Mouse (Mus musculus) midbrain, embryonic 13.5 days (tissue): ENCODE data around the gene App. TPM values are rescaled to one million over a fixed set of nuclear protein-coding genes. Genes with fewer than 3 reads are reported as not detected.

Experiments used
- ATAC-seq: fragments of 200-750 bp; cut with Nextera tagmentation; 2 replicates; pipeline ENCODE4 v1.8.0; 2017; ENCODE audit warnings: mild to moderate bottlenecking, moderate TSS enrichment, moderate library complexity
- H3K27ac ChIP-seq: fragments of 300-500 bp; sonication (generic); 2 replicates; pipeline ENCODE4 v1.5.1; 2015; ENCODE audit warnings: inconsistent platforms, mild to moderate bottlenecking, moderate library complexity
- H3K27me3 ChIP-seq: fragments of 300-500 bp; sonication (generic); 2 replicates; pipeline ENCODE4 v1.6.1; 2015; ENCODE audit warnings: mild to moderate bottlenecking, inconsistent platforms
- H3K36me3 ChIP-seq: fragments of 300-500 bp; sonication (generic); 2 replicates; pipeline ENCODE4 v1.6.1; 2015; ENCODE audit warnings: mild to moderate bottlenecking, inconsistent platforms
- H3K4me1 ChIP-seq: fragments of 300-500 bp; sonication (generic); replicated peaks from 2 replicates; pipeline ENCODE4 v1.6.1; 2015; ENCODE audit warnings: inconsistent platforms
- H3K4me2 ChIP-seq: fragments of 300-500 bp; sonication (generic); replicated peaks from 2 replicates; pipeline ENCODE4 v1.6.1; 2015; ENCODE audit warnings: moderate library complexity, mild to moderate bottlenecking, inconsistent platforms
- H3K4me3 ChIP-seq: fragments of 300-500 bp; sonication (generic); replicated peaks from 2 replicates; pipeline ENCODE4 v1.5.1; 2015; ENCODE audit warnings: mild to moderate bottlenecking, inconsistent platforms
- H3K9ac ChIP-seq: fragments of 300-500 bp; sonication (generic); replicated peaks from 2 replicates; pipeline ENCODE4 v1.6.1; 2015; ENCODE audit warnings: mild to moderate bottlenecking, inconsistent platforms
- H3K9me3 ChIP-seq: fragments of 300-500 bp; sonication (generic); 2 replicates; pipeline ENCODE4 v1.6.1; 2016; ENCODE audit warnings: mild to moderate bottlenecking, inconsistent platforms
- WGBS: fragments of 180-500 bp; shearing (Covaris S2); methylation state at CpG from one replicate; pipeline ENCODE4 v1.1.7; 2015; 5-methylcytosine and 5-hydroxymethylcytosine counted together
- polyA plus RNA-seq: library from polyadenylated mRNA; unstranded; fragments of >200 nt; fragmentation: Nextera tagmentation; extraction: Ambion mirVana; gene quantifications from 2 replicates; pipeline ENCODE4 v1.2.1, GENCODE M21; 2015

App gene
- polyA plus RNA-seq, 1 experiment from 2014 or later = 271 TPM

- Histone ChIP-seq H3K9ac (no peak overlapping the region), H3K4me3 (no peak overlapping the region), H3K4me2 (no peak overlapping the region), H3K27ac (no peak overlapping the region), H3K9me3 (no peaks in the 10 kb centered on the region), H3K27me3 (no peaks in the 10 kb centered on the region), H3K36me3 (no peaks in the 10 kb centered on the region), H3K4me1 (peaks cover 38% of the 10 kb centered on the region)
- ATAC-seq = no peak
- WGBS = 75% methylated on average over 9 of the region's 9 CpGs
Measured at GRCm38 (mm10) chr16:85148615-85149508, 24.7 kb downstream of the App start.

GRCm38 (mm10) chr16:85147440-85147839, 26.1 kb downstream of the App start:
- H3K4me2 ChIP-seq = no peak overlapping the region
- ATAC-seq = no peak

GRCm38 (mm10) chr16:85145771-85146178, 27.8 kb downstream of the App start:
- 24% methylated on average over 11 of the region's 11 CpGs for whole genome bisulfite sequencing
- Histone ChIP-seq H3K9ac (no peak overlapping the region), H3K27ac (no peak overlapping the region), H3K36me3 (no peaks in the 10 kb centered on the region), H3K4me1 (peaks cover 24% of the 10 kb centered on the region), H3K27me3 (no peaks in the 10 kb centered on the region), H3K4me2 (0 out of 2 replicates have a peak overlapping the region, but pooled peaks have one; percentile 11), H3K4me3 (no peak overlapping the region), H3K9me3 (no peaks in the 10 kb centered on the region)
- peak; percentile 55; the same call in 1 of the 2 replicates for ATAC-seq

More at GRCm38 (mm10) chr16:85147440-85147839, 26.1 kb downstream of the App start:
- WGBS = 89% methylated on average over 4 of the region's 4 CpGs
- no peaks in the 10 kb centered on the region for H3K9me3 ChIP-seq
- no peaks in the 10 kb centered on the region for H3K36me3 ChIP-seq
- H3K4me3 ChIP-seq = no peak overlapping the region
- no peak overlapping the region for H3K9ac ChIP-seq
- peaks cover 38% of the 10 kb centered on the region for H3K4me1 ChIP-seq
- no peak overlapping the region for H3K27ac ChIP-seq
- no peaks in the 10 kb centered on the region for H3K27me3 ChIP-seq

GRCm38 (mm10) chr16:85145369-85145768, 28.2 kb downstream of the App start:
- Histone ChIP-seq H3K9ac (no peak overlapping the region), H3K4me1 (peaks cover 22% of the 10 kb centered on the region), H3K9me3 (no peaks in the 10 kb centered on the region), H3K27ac (no peak overlapping the region), H3K27me3 (no peaks in the 10 kb centered on the region), H3K4me3 (no peak overlapping the region), H3K4me2 (peak overlapping the region; percentile 11; the same call in 1 of the 2 replicates), H3K36me3 (no peaks in the 10 kb centered on the region)
- peak; percentile 63 for ATAC-seq
- WGBS = 29% methylated on average over 11 of the region's 11 CpGs

- peaks cover 27% of the 10 kb centered on the region for H3K4me1 ChIP-seq
- no peak overlapping the region for H3K27ac ChIP-seq
- ATAC-seq = no peak
- WGBS = 64% methylated on average over 6 of the region's 6 CpGs
- H3K9me3 ChIP-seq = no peaks in the 10 kb centered on the region
- no peak overlapping the region for H3K4me2 ChIP-seq
- no peak overlapping the region for H3K9ac ChIP-seq
- H3K27me3 ChIP-seq = no peaks in the 10 kb centered on the region
- H3K4me3 ChIP-seq = no peak overlapping the region
- H3K36me3 ChIP-seq = no peaks in the 10 kb centered on the region
Measured at GRCm38 (mm10) chr16:85144401-85144800, 29.2 kb downstream of the App start.

GRCm38 (mm10) chr16:85143863-85144262, 29.7 kb downstream of the App start:
- Histone ChIP-seq H3K27me3 (no peaks in the 10 kb centered on the region), H3K9me3 (no peaks in the 10 kb centered on the region), H3K4me1 (peaks cover 29% of the 10 kb centered on the region), H3K9ac (no peak overlapping the region), H3K4me2 (no peak overlapping the region), H3K4me3 (no peak overlapping the region), H3K36me3 (no peaks in the 10 kb centered on the region), H3K27ac (no peak overlapping the region)
- ATAC-seq = no peak
- WGBS = 93% methylated on average over 3 of the region's 3 CpGs

GRCm38 (mm10) chr16:85143188-85143587, 30.4 kb downstream of the App start:
- WGBS = 77% methylated on average over 3 of the region's 3 CpGs
- Histone ChIP-seq H3K4me3 (no peak overlapping the region), H3K9ac (no peak overlapping the region)

GRCm38 (mm10) chr16:85141404-85141803, 32.2 kb downstream of the App start:
- 93% methylated on average over 4 of the region's 4 CpGs for WGBS
- H3K4me2 ChIP-seq = no peak overlapping the region
- no peaks in the 10 kb centered on the region for H3K36me3 ChIP-seq
- no peak for ATAC-seq
- no peaks in the 10 kb centered on the region for H3K27me3 ChIP-seq
- no peak overlapping the region for H3K27ac ChIP-seq
- no peak overlapping the region for H3K4me3 ChIP-seq
- H3K9ac ChIP-seq = no peak overlapping the region
- H3K4me1 ChIP-seq = peaks cover 26% of the 10 kb centered on the region
- H3K9me3 ChIP-seq = no peaks in the 10 kb centered on the region

More at GRCm38 (mm10) chr16:85143188-85143587, 30.4 kb downstream of the App start:
- no peaks in the 10 kb centered on the region for H3K27me3 ChIP-seq
- H3K27ac ChIP-seq = no peak overlapping the region
- H3K36me3 ChIP-seq = no peaks in the 10 kb centered on the region
- ATAC-seq = no peak
- H3K4me2 ChIP-seq = no peak overlapping the region
- H3K9me3 ChIP-seq = no peaks in the 10 kb centered on the region
- peaks cover 26% of the 10 kb centered on the region for H3K4me1 ChIP-seq

GRCm38 (mm10) chr16:85139178-85139604, 34.4 kb downstream of the App start:
- H3K4me3 ChIP-seq = no peak overlapping the region
- 0 out of 2 replicates have a peak overlapping the region, but pooled peaks have one; percentile 7 for H3K4me2 ChIP-seq
- no peaks in the 10 kb centered on the region for H3K27me3 ChIP-seq
- H3K27ac ChIP-seq = no peak overlapping the region
- H3K9ac ChIP-seq = no peak overlapping the region
- WGBS = 28% methylated on average over 9 of the region's 9 CpGs
- peaks cover 18% of the 10 kb centered on the region for H3K4me1 ChIP-seq
- H3K9me3 ChIP-seq = no peaks in the 10 kb centered on the region
- peak; percentile 56 for ATAC-seq
- H3K36me3 ChIP-seq = no peaks in the 10 kb centered on the region

GRCm38 (mm10) chr16:85137348-85137747, 36.2 kb downstream of the App start:
- Histone ChIP-seq H3K4me3 (no peak overlapping the region), H3K4me2 (no peak overlapping the region), H3K36me3 (no peaks in the 10 kb centered on the region), H3K9ac (no peak overlapping the region), H3K27me3 (no peaks in the 10 kb centered on the region), H3K9me3 (no peaks in the 10 kb centered on the region), H3K27ac (no peak overlapping the region), H3K4me1 (peaks cover 19% of the 10 kb centered on the region)
- no peak for ATAC-seq
- WGBS = 82% methylated on average over 11 of the region's 11 CpGs

GRCm38 (mm10) chr16:85136046-85136445, 37.5 kb downstream of the App start:
- Histone ChIP-seq H3K36me3 (no peaks in the 10 kb centered on the region), H3K4me3 (no peak overlapping the region), H3K4me2 (no peak overlapping the region), H3K9ac (no peak overlapping the region), H3K4me1 (peaks cover 19% of the 10 kb centered on the region), H3K27me3 (no peaks in the 10 kb centered on the region), H3K27ac (no peak overlapping the region), H3K9me3 (no peaks in the 10 kb centered on the region)
- ATAC-seq = no peak
- 92% methylated on average over 4 of the region's 4 CpGs for WGBS

GRCm38 (mm10) chr16:85133468-85133881, 40.1 kb downstream of the App start:
- H3K36me3 ChIP-seq = 0 out of 2 replicates have a peak, but pooled peaks cover 3% of the 10 kb centered on the region
- no peak for ATAC-seq
- H3K4me2 ChIP-seq = no peak overlapping the region
- H3K27ac ChIP-seq = no peak overlapping the region
- WGBS = 68% methylated on average over 5 of the region's 5 CpGs
- H3K4me1 ChIP-seq = peaks cover 21% of the 10 kb centered on the region
- H3K9ac ChIP-seq = no peak overlapping the region
- no peaks in the 10 kb centered on the region for H3K9me3 ChIP-seq
- H3K27me3 ChIP-seq = no peaks in the 10 kb centered on the region
- no peak overlapping the region for H3K4me3 ChIP-seq
